Comparison of ENCODE assay signal across 8 mouse cellular contexts in genomic region chr4:32303076-32303475, GRCm38 (mm10).
DNase-seq lines count a peak whose midpoint lies in the region; ATAC-seq lines count a peak whose summit lies in the region.
"Had no signal": no experiment of that assay in that cellular context is flagged by ENCODE, and none has a peak within 500 bp of the region (broad histone marks: within the 10 kb centered on the region; RNA-seq: fewer than 3 reads in every experiment).

No protein-coding gene starts in this region.

- H3K4me3 ChIP-seq in hindbrain, embryonic 15.5 days = no peak overlapping the region

- 5% methylated on average over 4 of the region's 4 CpGs for WGBS in hindbrain, embryonic 15.5 days

- H3K4me2 ChIP-seq in hindbrain, embryonic 15.5 days = peak overlapping the region; percentile 43

- H3K4me1 ChIP-seq in hindbrain, embryonic 15.5 days (replicated peaks) = peaks cover 65% of the 10 kb centered on the region

- H3K27ac ChIP-seq in hindbrain, embryonic 15.5 days (replicated peaks) = peak overlapping the region; percentile 83
- H3K27ac ChIP-seq: macrophage had no signal

- H3K36me3 ChIP-seq in hindbrain, embryonic 15.5 days = no peaks in the 10 kb centered on the region

- no peaks in the 10 kb centered on the region for H3K27me3 ChIP-seq in hindbrain, embryonic 15.5 days

- H3K9ac ChIP-seq in hindbrain, embryonic 15.5 days = 0 out of 2 replicates have a peak overlapping the region, but pooled peaks have one; percentile 0

- no peaks in the 10 kb centered on the region for H3K9me3 ChIP-seq in hindbrain, embryonic 15.5 days

- ATAC-seq in hindbrain, embryonic 15.5 days (ENCODE audit: low FRiP score, low read depth) = peak; percentile 75

- peak; percentile 87 for DNase-seq in NIH3T3 (ENCODE audit: low read depth)
- DNase-seq in cerebellum, adult 9-11 months = peak; percentile 73
- DNase-seq in gastrocnemius, adult 18-20 months (ENCODE audit: low spot score) = peak; percentile 57
- peak; percentile 56 for DNase-seq in lung, postnatal 10 days
- peak; percentile 60 to 70 for DNase-seq in right cerebral cortex, postnatal 10 days (ENCODE audit: low spot score in 2 of 2)
- no peak for DNase-seq in adrenal gland, adult 2 months
